Mouse (Mus musculus) left cerebral cortex, postnatal 14 days (tissue): Measurements from ENCODE around the gene Gm2115. TPM values are rescaled to one million over a fixed set of nuclear protein-coding genes. Genes with fewer than 3 reads are reported as not detected.

Experiments
- DNase-seq, 2 experiments: peaks; one replicate each; pipeline ENCODE4 v3.0.0; 2021 to 2022; ENCODE audit warnings: low spot score in 2 of 2, mixed read lengths in 1 of 2
- intact Hi-C: fragments of 180-260 bp; cut with DNase I; formaldehyde crosslinking; loops from one replicate; pipeline ENCODE4 v1.15.1; 2025
- total RNA-seq, 2 experiments: library from RNA; stranded (reverse); gene quantifications; 2 replicates each; pipeline ENCODE4 v1.2.3; 2021

Gm2115 gene
- total RNA-seq, 2 experiments from 2014 or later = 3.6 to 7.5 TPM

DNA sequence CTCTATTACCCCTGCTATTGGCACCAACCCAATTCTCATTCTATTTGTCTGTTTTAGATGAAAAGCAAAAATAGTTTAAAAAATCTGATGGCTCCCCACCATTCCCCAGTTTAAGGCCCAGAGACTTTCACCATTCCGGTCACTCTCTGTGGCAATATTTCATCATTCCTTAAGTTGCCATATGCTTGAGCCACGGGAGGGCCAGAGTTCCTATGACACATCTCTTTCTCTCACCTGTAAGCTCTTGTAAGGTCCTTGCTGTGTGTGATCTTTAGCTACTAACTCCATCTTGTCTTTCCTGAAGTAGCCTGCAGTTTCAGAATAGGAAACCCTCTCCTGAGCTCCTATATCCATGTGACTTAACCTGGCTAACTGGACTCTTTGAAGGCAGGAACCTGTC is 90.2 kb downstream of the Gm2115 start:
- no peak for DNase-seq
- intact Hi-C loops = no loop called here

DNA sequence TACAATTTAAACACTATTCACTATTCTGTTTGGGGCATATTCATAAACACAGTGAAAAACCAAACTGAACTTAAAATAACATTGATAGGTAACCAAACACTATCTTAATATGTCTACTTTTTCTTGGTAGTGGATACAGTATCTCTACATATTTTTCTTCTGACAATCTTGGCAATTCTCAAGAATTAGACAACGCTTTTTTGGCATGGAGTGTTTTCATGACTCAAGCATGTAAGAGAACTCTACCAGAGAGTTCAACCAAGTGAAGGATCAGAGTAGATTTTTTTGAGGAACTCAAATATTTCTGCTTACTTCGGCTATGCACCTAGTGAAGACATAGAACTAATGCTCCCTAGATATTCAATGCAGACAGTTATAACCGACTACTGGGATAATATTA is 92.2 kb downstream of the Gm2115 start:
- intact Hi-C loops = no loop called here
- no peak for DNase-seq

DNA sequence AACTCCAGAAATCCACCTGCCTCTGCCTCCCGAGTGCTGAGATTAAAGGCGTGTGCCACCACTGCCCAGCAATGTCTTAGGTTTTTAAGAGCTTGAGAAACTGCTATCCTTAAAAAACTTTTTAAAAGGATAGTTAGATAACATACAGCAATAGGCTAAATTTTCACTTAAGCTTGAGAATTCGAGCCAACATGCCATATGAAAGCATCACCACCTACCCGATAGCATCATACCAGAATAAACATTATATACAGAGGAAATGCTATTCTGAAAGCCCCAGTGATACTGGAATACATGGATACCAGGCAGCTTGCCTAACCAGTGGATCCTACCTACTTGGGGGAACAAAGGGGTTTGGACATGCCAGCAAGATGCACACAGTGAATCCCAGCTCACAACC is 95.0 kb downstream of the Gm2115 start:
- DNase-seq = no peak
- intact Hi-C loops = no loop called here

DNA sequence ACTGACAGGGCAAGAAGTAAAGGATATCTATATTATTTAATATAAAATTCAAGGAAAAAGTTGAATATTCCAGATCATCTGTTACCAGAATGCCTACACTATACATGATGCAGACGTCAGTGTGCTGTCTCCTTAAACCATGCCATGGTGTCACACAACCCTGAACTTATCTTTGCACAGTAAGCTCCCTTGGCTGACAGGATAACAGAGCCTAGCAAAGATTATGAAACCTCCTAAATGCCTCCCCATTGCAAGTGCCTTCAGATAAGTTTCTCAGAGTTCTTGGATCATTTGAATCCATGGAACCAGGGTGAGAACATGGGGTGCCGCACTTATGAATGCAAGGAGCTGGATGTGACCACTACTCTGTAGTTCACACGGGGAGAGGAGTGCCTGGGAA is 103.1 kb downstream of the Gm2115 start:
- no peak for DNase-seq
- intact Hi-C loops = no loop called here

Other genes starting within 250 kb of the Gm2115 start
- 100 to 1,000 TPM; 189 to 193 TPM for gene Arnt2, start 118.8 kb upstream of the Gm2115 start, total RNA-seq
- gene Fah, start 77.8 kb downstream of the Gm2115 start, total RNA-seq = 10 to 100 TPM; 13.1 to 13.6 TPM
- gene Zfand6, start 161.0 kb downstream of the Gm2115 start, total RNA-seq = 10 to 100 TPM; 61.7 to 63.4 TPM